Mouse (Mus musculus) kidney, embryonic 14.5 days (tissue): Measurements from ENCODE around the gene Mrpl35. TPM values are rescaled to one million over a fixed set of nuclear protein-coding genes. Genes with fewer than 3 reads are reported as not detected.

Experiments used
- polyA plus RNA-seq: library from polyadenylated mRNA; unstranded; fragments of >200 nt; fragmentation: Nextera tagmentation; extraction: Ambion mirVana; gene quantifications from 2 replicates; pipeline ENCODE4 v1.2.1, GENCODE M21; 2014

Gene Mrpl35
- polyA plus RNA-seq, 1 experiment from 2014 or later: 77.5 TPM

Other genes starting within 250 kb of the Mrpl35 start
- gene Kdm3a, start 194.0 kb downstream of the Mrpl35 start, polyA plus RNA-seq: 26.7 and 47.5 TPM in 2 replicates
- gene Reep1, start 119.4 kb downstream of the Mrpl35 start, polyA plus RNA-seq: 5.9 and 13.2 TPM in 2 replicates
- 179 and 226 TPM in 2 replicates for gene Immt, start 4.4 kb upstream of the Mrpl35 start, polyA plus RNA-seq
- 85.5 and 131 TPM in 2 replicates for gene Ptcd3, start 81.8 kb upstream of the Mrpl35 start, polyA plus RNA-seq
- gene Polr1a, start 82.1 kb upstream of the Mrpl35 start, polyA plus RNA-seq: 18.6 and 37.0 TPM in 2 replicates